Mouse (Mus musculus) intestine, postnatal 0 days (tissue): ENCODE data around the gene Kcnj3. TPM values are rescaled to one million over a fixed set of nuclear protein-coding genes. Genes with fewer than 3 reads are reported as not detected.

Source experiments
- ATAC-seq: fragments of 200-750 bp; cut with Nextera tagmentation; 2 replicates; pipeline ENCODE4 v1.8.0; 2017; ENCODE audit warnings: mild to moderate bottlenecking, moderate TSS enrichment, moderate library complexity
- H3K27ac ChIP-seq: fragments of 300-500 bp; sonication (generic); 2 replicates; pipeline ENCODE4 v1.5.1; 2014; ENCODE audit warnings: mild to moderate bottlenecking, low read depth, low read length, moderate library complexity
- H3K27me3 ChIP-seq: fragments of 300-500 bp; sonication (generic); replicated peaks from 2 replicates; pipeline ENCODE4 v1.6.1; 2014; ENCODE audit warnings: low read length, mixed read lengths; ENCODE audit not compliant: control insufficient read depth, insufficient read depth
- H3K36me3 ChIP-seq: fragments of 300-500 bp; sonication (generic); 2 replicates; pipeline ENCODE4 v1.6.1; 2014; ENCODE audit warnings: mild to moderate bottlenecking, moderate library complexity; ENCODE audit not compliant: control insufficient read depth, insufficient read depth
- H3K4me1 ChIP-seq: fragments of 300-500 bp; sonication (generic); replicated peaks from 2 replicates; pipeline ENCODE4 v1.6.1; 2014; ENCODE audit warnings: antibody characterized with exemption, low read length, mixed read lengths; ENCODE audit not compliant: control insufficient read depth, insufficient read depth
- H3K4me2 ChIP-seq: fragments of 300-500 bp; sonication (generic); replicated peaks from 2 replicates; pipeline ENCODE4 v1.6.1; 2014; ENCODE audit warnings: low read depth, mild to moderate bottlenecking, moderate library complexity
- H3K4me3 ChIP-seq: fragments of 300-500 bp; sonication (generic); 2 replicates; pipeline ENCODE4 v1.5.1; 2014; ENCODE audit warnings: low read depth, low read length
- H3K9ac ChIP-seq: fragments of 300-500 bp; sonication (generic); 2 replicates; pipeline ENCODE4 v1.6.1; 2014; ENCODE audit warnings: mild to moderate bottlenecking, low read depth, low read length
- H3K9me3 ChIP-seq: fragments of 300-500 bp; sonication (generic); 2 replicates; pipeline ENCODE4 v1.6.1; 2016; ENCODE audit warnings: mixed run types; ENCODE audit not compliant: control insufficient read depth
- CTCF ChIP-seq: sonication (generic); IDR thresholded peaks from 2 replicates; pipeline ENCODE4 v1.5.1; 2016; ENCODE audit warnings: low read depth, mild to moderate bottlenecking, control low read depth, antibody characterized with exemption, moderate library complexity
- WGBS: fragments of 180-500 bp; shearing (Covaris S2); extraction: QIAGEN DNeasy Blood & Tissue Kit; methylation state at CpG from one replicate; pipeline ENCODE4 v1.1.7; 2014; 5-methylcytosine and 5-hydroxymethylcytosine counted together
- polyA plus RNA-seq: library from polyadenylated mRNA; unstranded; fragments of >200 nt; fragmentation: Nextera tagmentation; extraction: Ambion mirVana; gene quantifications from 2 replicates; pipeline ENCODE4 v1.2.1, GENCODE M21; 2015

Gene Kcnj3
- 0.22 and 0.29 TPM in 2 replicates for polyA plus RNA-seq

GRCm38 (mm10) chr2:55435721-55436260 is at the start of gene Kcnj3:
TSS of gene Kcnj3 (plus strand) at chr2:55435970.
- Histone ChIP-seq H3K4me3 (peak within 1 kb of the TSS; percentile 36), H3K9me3 (no peaks in the 10 kb centered on the region), H3K36me3 (no peaks in the 10 kb centered on the region), H3K9ac (no peak within 1 kb of the TSS), H3K27ac (no peak within 1 kb of the TSS), H3K27me3 (peaks cover 17% of the 10 kb centered on the region), H3K4me2 (peak within 1 kb of the TSS; percentile 68), H3K4me1 (peaks cover 5% of the 10 kb centered on the region; the same call in 1 of the 2 replicates)
- 4% methylated on average over 20 of the region's 20 CpGs for WGBS
- 0 out of 2 replicates have a peak, but pooled peaks have one; percentile 43 for ATAC-seq
- TF ChIP-seq CTCF: no peak

GRCm38 (mm10) chr2:55390330-55390989 is 45.3 kb upstream of the Kcnj3 start:
- ATAC-seq: no peak
- Histone ChIP-seq H3K9ac (no peak overlapping the region), H3K4me2 (no peak overlapping the region), H3K9me3 (no peaks in the 10 kb centered on the region), H3K36me3 (no peaks in the 10 kb centered on the region), H3K27me3 (no peaks in the 10 kb centered on the region), H3K4me3 (no peak overlapping the region), H3K27ac (no peak overlapping the region), H3K4me1 (no peaks in the 10 kb centered on the region)
- WGBS: 38% methylated on average over 3 of the region's 3 CpGs
- no peak for TF ChIP-seq CTCF

- no peak overlapping the region for H3K9ac ChIP-seq
- WGBS: 87% methylated on average over 1 of the region's 1 CpGs
- no peak overlapping the region for H3K4me3 ChIP-seq
- no peak overlapping the region for H3K4me2 ChIP-seq
- no peaks in the 10 kb centered on the region for H3K27me3 ChIP-seq
- no peak for ATAC-seq
- no peaks in the 10 kb centered on the region for H3K36me3 ChIP-seq
- H3K27ac ChIP-seq: no peak overlapping the region
- H3K4me1 ChIP-seq: no peaks in the 10 kb centered on the region
- no peak for TF ChIP-seq CTCF
- H3K9me3 ChIP-seq: no peaks in the 10 kb centered on the region
These were observed 30.5 kb upstream of the Kcnj3 start for GRCm38 (mm10) chr2:55405307-55405706.

- 12% methylated on average over 2 of the region's 2 CpGs for WGBS
- no peaks in the 10 kb centered on the region for H3K9me3 ChIP-seq
- no peak for ATAC-seq
- H3K9ac ChIP-seq: no peak overlapping the region
- no peaks in the 10 kb centered on the region for H3K4me1 ChIP-seq
- H3K36me3 ChIP-seq: no peaks in the 10 kb centered on the region
- H3K4me3 ChIP-seq: no peak overlapping the region
- no peak for TF ChIP-seq CTCF
- no peak overlapping the region for H3K27ac ChIP-seq
- H3K27me3 ChIP-seq: no peaks in the 10 kb centered on the region
- no peak overlapping the region for H3K4me2 ChIP-seq
These were observed 8.1 kb upstream of the Kcnj3 start for GRCm38 (mm10) chr2:55427633-55428032.

- Histone ChIP-seq H3K4me3 (no peak overlapping the region), H3K4me2 (no peak overlapping the region), H3K36me3 (no peaks in the 10 kb centered on the region), H3K27me3 (peaks cover 10% of the 10 kb centered on the region), H3K9ac (no peak overlapping the region), H3K27ac (no peak overlapping the region), H3K4me1 (peaks cover 5% of the 10 kb centered on the region; the same call in 1 of the 2 replicates), H3K9me3 (no peaks in the 10 kb centered on the region)
- no peak for ATAC-seq
- 47% methylated on average over 4 of the region's 4 CpGs for WGBS
- TF ChIP-seq CTCF: no peak
These were observed 3.7 kb upstream of the Kcnj3 start for GRCm38 (mm10) chr2:55432104-55432503.

GRCm38 (mm10) chr2:55436261-55437006 is 664 bp downstream of the Kcnj3 start:
- Histone ChIP-seq H3K9me3 (no peaks in the 10 kb centered on the region), H3K4me1 (peaks cover 5% of the 10 kb centered on the region; the same call in 1 of the 2 replicates), H3K36me3 (no peaks in the 10 kb centered on the region), H3K27me3 (peaks cover 17% of the 10 kb centered on the region), H3K4me3 (peak overlapping the region; percentile 36), H3K4me2 (peak overlapping the region; percentile 68), H3K9ac (no peak overlapping the region), H3K27ac (no peak overlapping the region)
- TF ChIP-seq CTCF: no peak
- 0% methylated on average over 21 of the region's 21 CpGs for WGBS
- peak; percentile 48 for ATAC-seq
